Mouse (Mus musculus) liver, postnatal 0 days (tissue): Measurements from ENCODE around the gene Shoc2. TPM values are rescaled to one million over a fixed set of nuclear protein-coding genes. Genes with fewer than 3 reads are reported as not detected.
"Not testable (repeated sequence)": the region's sequence is repeated elsewhere in the genome, so short reads cannot be mapped to it uniquely, and the experiment has no call there.

Experiments used
- ATAC-seq: fragments of 200-750 bp; cut with Nextera tagmentation; 2 replicates; pipeline ENCODE4 v1.8.0; 2017; ENCODE audit warnings: mild to moderate bottlenecking, moderate library complexity
- DNase-seq: peaks from one replicate; pipeline ENCODE4 v3.0.0-alpha.2; 2016
- H3K27ac ChIP-seq: fragments of 300-500 bp; sonication (generic); 2 replicates; pipeline ENCODE4 v1.5.1; 2014; ENCODE audit warnings: antibody characterized with exemption, moderate library complexity, mild to moderate bottlenecking, low read depth
- H3K27me3 ChIP-seq: fragments of 300-500 bp; sonication (generic); 2 replicates; pipeline ENCODE4 v1.6.1; 2014; ENCODE audit warnings: low read length, control low read depth, mixed read lengths; ENCODE audit not compliant: insufficient read depth
- H3K36me3 ChIP-seq: fragments of 300-500 bp; sonication (generic); replicated peaks from 2 replicates; pipeline ENCODE4 v1.6.1; 2014; ENCODE audit warnings: mild to moderate bottlenecking, control low read depth, low read length, moderate library complexity, mixed read lengths; ENCODE audit not compliant: insufficient read depth
- H3K4me1 ChIP-seq: fragments of 300-500 bp; sonication (generic); 2 replicates; pipeline ENCODE4 v1.6.1; 2014; ENCODE audit warnings: antibody characterized with exemption, mild to moderate bottlenecking, control low read depth; ENCODE audit not compliant: insufficient read depth
- H3K4me2 ChIP-seq: fragments of 300-500 bp; sonication (generic); 2 replicates; pipeline ENCODE4 v1.6.1; 2014; ENCODE audit warnings: low read depth, mild to moderate bottlenecking, low read length, moderate library complexity, mixed read lengths
- H3K4me3 ChIP-seq: fragments of 300-500 bp; sonication (generic); 2 replicates; pipeline ENCODE4 v1.5.1; 2014; ENCODE audit warnings: low read depth, low read length
- H3K9ac ChIP-seq: fragments of 300-500 bp; sonication (generic); replicated peaks from 2 replicates; pipeline ENCODE4 v1.6.1; 2014; ENCODE audit warnings: mild to moderate bottlenecking, moderate library complexity
- H3K9me3 ChIP-seq: fragments of 300-500 bp; sonication (generic); 2 replicates; pipeline ENCODE4 v1.6.1; 2016; ENCODE audit warnings: mild to moderate bottlenecking, control low read depth, low read length, mixed read lengths
- CTCF ChIP-seq: sonication (generic); IDR thresholded peaks from 2 replicates; pipeline ENCODE4 v1.5.1; 2016; ENCODE audit warnings: antibody characterized with exemption, low read depth
- EP300 ChIP-seq: IDR thresholded peaks from 2 replicates; pipeline ENCODE4 v1.6.1; 2016; ENCODE audit warnings: antibody characterized with exemption, low read depth, mild to moderate bottlenecking
- WGBS: fragments of 180-500 bp; shearing (Covaris S2); extraction: QIAGEN DNeasy Blood & Tissue Kit; methylation state at CpG from one replicate; pipeline ENCODE4 v1.1.7; 2014; ENCODE audit not compliant: insufficient replicate concordance; 5-methylcytosine and 5-hydroxymethylcytosine counted together
- polyA plus RNA-seq: library from polyadenylated mRNA; unstranded; fragments of >200 nt; fragmentation: Nextera tagmentation; extraction: Ambion mirVana; gene quantifications from 2 replicates; pipeline ENCODE4 v1.2.1, GENCODE M21; 2015

Gene Shoc2
- polyA plus RNA-seq, 1 experiment from 2014 or later: 13.7 TPM

GRCm38 (mm10) chr19:53945171-53946042, 1.3 kb downstream of the Shoc2 start:
- DNase-seq (peak; percentile 68), ATAC-seq (peak; percentile 8)
- TF ChIP-seq CTCF (no peak), EP300 (no peak)

GRCm38 (mm10) chr19:53957513-53957912, 13.4 kb downstream of the Shoc2 start:
- 83% methylated on average over 2 of the region's 2 CpGs for WGBS
- Histone ChIP-seq H3K36me3 (peaks cover 3% of the 10 kb centered on the region; the same call in 1 of the 2 replicates), H3K4me2 (no peak overlapping the region), H3K27ac (no peak overlapping the region), H3K9ac (no peak overlapping the region), H3K27me3 (no peaks in the 10 kb centered on the region), H3K4me3 (no peak overlapping the region), H3K9me3 (no peaks in the 10 kb centered on the region), H3K4me1 (no peaks in the 10 kb centered on the region)
- ATAC-seq (no peak), DNase-seq (no peak)
- TF ChIP-seq CTCF: no peak
- TF ChIP-seq EP300: no peak

More at GRCm38 (mm10) chr19:53945171-53946042, 1.3 kb downstream of the Shoc2 start:
- Histone ChIP-seq H3K4me1 (peaks cover 25% of the 10 kb centered on the region), H3K4me2 (peak overlapping the region; percentile 90), H3K9ac (peak overlapping the region; percentile 97), H3K4me3 (peak overlapping the region; percentile 93), H3K36me3 (peaks cover 5% of the 10 kb centered on the region; the same call in 1 of the 2 replicates), H3K27ac (peak overlapping the region; percentile 100), H3K27me3 (no peaks in the 10 kb centered on the region), H3K9me3 (no peaks in the 10 kb centered on the region)
- WGBS: under 1% methylated on average over 22 of the region's 69 CpGs

GRCm38 (mm10) chr19:53962511-53962910, 18.4 kb downstream of the Shoc2 start:
- Histone ChIP-seq H3K27me3 (no peaks in the 10 kb centered on the region), H3K27ac (no peak overlapping the region), H3K9me3 (no peaks in the 10 kb centered on the region), H3K4me1 (no peaks in the 10 kb centered on the region), H3K9ac (no peak overlapping the region), H3K4me2 (no peak overlapping the region), H3K4me3 (no peak overlapping the region), H3K36me3 (peaks cover 3% of the 10 kb centered on the region; the same call in 1 of the 2 replicates)
- TF ChIP-seq CTCF (no peak), EP300 (no peak)
- 86% methylated on average over 4 of the region's 4 CpGs for WGBS
- DNase-seq (no peak), ATAC-seq (no peak)

- DNase-seq, H3K9ac ChIP-seq, H3K36me3 ChIP-seq, H3K27ac ChIP-seq, H3K4me2 ChIP-seq, ATAC-seq, H3K4me3 ChIP-seq, H3K9me3 ChIP-seq, H3K27me3 ChIP-seq, H3K4me1 ChIP-seq: not testable (repeated sequence)
- 93% methylated on average over 3 of the region's 3 CpGs for WGBS
These were observed 20.2 kb downstream of the Shoc2 start for GRCm38 (mm10) chr19:53964347-53964746.

- no peak for DNase-seq
- peak overlapping the region; percentile 13; the same call in 1 of the 2 replicates for H3K27ac ChIP-seq
These were observed 21.0 kb downstream of the Shoc2 start for GRCm38 (mm10) chr19:53964910-53965633.

GRCm38 (mm10) chr19:53969226-53969625, 25.1 kb downstream of the Shoc2 start:
- DNase-seq: no peak
- Histone ChIP-seq H3K36me3 (no peaks in the 10 kb centered on the region), H3K4me2 (no peak overlapping the region), H3K9ac (no peak overlapping the region), H3K27ac (no peak overlapping the region), H3K9me3 (no peaks in the 10 kb centered on the region), H3K4me3 (no peak overlapping the region), H3K4me1 (peaks cover 5% of the 10 kb centered on the region; the same call in 1 of the 2 replicates), H3K27me3 (no peaks in the 10 kb centered on the region)
- ATAC-seq: no peak
- WGBS: 76% methylated on average over 3 of the region's 3 CpGs
- no peak for TF ChIP-seq CTCF
- no peak for TF ChIP-seq EP300

More at GRCm38 (mm10) chr19:53964910-53965633, 21.0 kb downstream of the Shoc2 start:
- 55% methylated on average over 10 of the region's 10 CpGs for WGBS
- peak; percentile 73 for ATAC-seq
- no peak overlapping the region for H3K9ac ChIP-seq
- H3K4me3 ChIP-seq: no peak overlapping the region
- no peaks in the 10 kb centered on the region for H3K9me3 ChIP-seq
- H3K4me1 ChIP-seq: no peaks in the 10 kb centered on the region
- peak overlapping the region; percentile 24 for H3K4me2 ChIP-seq
- peak; percentile 91 for TF ChIP-seq EP300
- TF ChIP-seq CTCF: no peak
- H3K27me3 ChIP-seq: no peaks in the 10 kb centered on the region
- peaks cover 3% of the 10 kb centered on the region; the same call in 1 of the 2 replicates for H3K36me3 ChIP-seq
